Mouse (Mus musculus): Measurements from ENCODE around the gene Slc25a3. TPM values are rescaled to one million over a fixed set of nuclear protein-coding genes. Genes with fewer than 3 reads are reported as not detected.

The Slc25a3 gene
- polyA plus RNA-seq (2014; fragmentation: Illumina TruSeq; extraction: RNeasy Lipid Tissue Mini Kit (QIAGEN cat#74804); ENCODE audit: insufficient read depth, low read depth, low replicate concordance): 265 TPM

DNA sequence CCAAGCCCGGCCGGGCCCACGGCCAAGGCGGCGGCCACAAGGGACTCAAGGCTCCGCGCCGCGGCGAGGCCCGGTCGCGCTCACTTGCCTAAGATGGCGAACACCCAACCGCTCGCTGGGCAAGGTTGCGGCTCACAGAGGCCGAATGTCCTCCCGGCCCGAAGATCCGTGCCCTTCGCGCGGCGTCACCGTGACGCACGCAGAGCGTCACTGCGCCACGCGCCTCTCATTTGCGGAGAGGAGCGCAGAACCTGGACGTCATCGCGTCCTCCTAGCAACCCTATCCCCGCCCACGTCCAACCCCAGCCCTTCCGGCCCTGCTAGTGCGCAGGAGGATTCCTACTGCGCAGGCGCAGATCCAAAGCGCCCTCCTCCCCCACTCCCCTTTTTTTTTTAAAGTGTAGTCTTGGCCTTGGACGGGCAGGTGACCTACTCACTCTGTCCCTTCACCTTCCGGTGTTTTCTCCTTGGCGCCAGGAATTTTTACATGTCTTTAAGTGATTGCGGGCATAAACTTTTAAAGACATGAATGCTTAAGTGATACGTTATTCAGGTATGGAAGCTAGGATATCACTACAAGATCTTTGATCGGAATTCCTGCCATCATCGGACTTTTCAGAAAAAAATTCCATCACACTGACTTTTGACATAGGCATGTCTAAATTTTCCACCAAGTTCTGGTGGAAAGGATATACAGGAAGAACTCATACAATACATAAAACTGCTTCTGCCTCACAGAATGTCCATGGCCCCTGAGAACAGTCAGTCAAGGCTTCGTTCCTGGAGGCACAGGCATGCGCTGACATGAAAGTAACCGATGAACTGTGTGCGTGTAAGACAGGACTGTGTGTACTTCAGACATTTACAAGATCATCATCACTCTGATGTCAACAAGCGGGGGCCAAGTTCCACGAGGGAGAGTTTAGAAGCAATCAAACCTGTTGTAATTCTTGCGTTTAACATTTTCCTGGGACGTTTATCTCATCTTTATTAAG is at the start of gene Slc25a3:
TSS of gene Slc25a3 (minus strand) at position 232 of the 995 bp plus-strand sequence.

DNA sequence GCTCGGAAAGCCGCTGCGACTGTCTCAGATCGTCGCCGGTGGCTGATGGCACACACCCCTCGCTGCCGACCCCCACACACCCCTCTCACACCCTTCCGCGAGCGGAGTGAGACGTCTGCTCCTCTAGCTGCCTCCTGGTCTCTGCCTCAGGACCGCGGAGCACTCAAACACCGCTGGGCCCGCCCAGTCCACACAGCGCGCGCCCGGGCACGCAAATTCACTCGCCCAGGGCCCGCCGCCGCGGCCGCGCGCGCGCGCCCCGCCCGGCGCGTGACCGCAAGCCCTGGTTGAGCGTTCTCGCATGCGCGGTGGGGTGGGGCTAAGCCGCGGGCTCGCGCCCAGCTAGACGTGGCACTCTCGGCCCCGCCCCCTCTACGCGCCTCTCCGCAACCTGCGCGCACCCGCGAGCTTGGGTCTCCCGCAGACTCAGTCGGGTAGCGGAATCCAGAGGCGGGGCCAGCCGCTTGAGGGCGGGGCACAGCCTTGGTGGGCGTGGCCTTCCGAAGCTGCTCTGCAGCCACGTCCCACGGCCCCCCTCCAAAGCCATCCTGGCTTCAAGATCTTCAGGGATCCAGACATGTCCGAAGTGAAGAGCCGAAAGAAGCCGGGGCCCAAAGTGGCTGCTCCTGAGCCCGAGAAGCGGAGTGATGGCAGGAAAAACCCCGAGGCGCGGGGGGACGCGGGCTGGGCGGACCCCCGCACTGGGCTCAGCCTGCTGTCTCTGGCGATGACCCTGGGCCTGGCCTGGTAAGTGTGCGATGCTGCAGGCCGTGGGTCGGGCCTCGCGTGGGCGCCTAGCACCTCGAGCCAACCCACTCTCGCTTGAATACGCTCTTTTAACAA is 41.1 kb downstream of the Slc25a3 start, which contains the start of the genes Apaf1 and Ikbip:
TSS of gene Apaf1 (minus strand) at position 221 of the 843 bp plus-strand sequence.
TSS of gene Ikbip (plus strand) at position 391 of the 843 bp plus-strand sequence.

Other genes with a start within 250 kb of the Slc25a3 start
- gene Apaf1, start 41.3 kb downstream of the Slc25a3 start, polyA plus RNA-seq (2014; fragmentation: Illumina TruSeq; extraction: RNeasy Lipid Tissue Mini Kit (QIAGEN cat#74804); ENCODE audit: insufficient read depth, low read depth, low replicate concordance): 10.6 TPM
- 23.0 TPM for gene Ikbip, start 41.1 kb downstream of the Slc25a3 start, polyA plus RNA-seq (2014; fragmentation: Illumina TruSeq; extraction: RNeasy Lipid Tissue Mini Kit (QIAGEN cat#74804); ENCODE audit: insufficient read depth, low read depth, low replicate concordance)
- 50.7 TPM for gene Tmpo, start 57.3 kb upstream of the Slc25a3 start, polyA plus RNA-seq (2014; fragmentation: Illumina TruSeq; extraction: RNeasy Lipid Tissue Mini Kit (QIAGEN cat#74804); ENCODE audit: insufficient read depth, low read depth, low replicate concordance)

All from lung, adult 10 weeks (tissue).